Mouse (Mus musculus): ENCODE measurements around the gene Ifit3. TPM values are rescaled to one million over a fixed set of nuclear protein-coding genes. Genes with fewer than 3 reads are reported as not detected.
"Not testable (repeated sequence)": the region's sequence is repeated elsewhere in the genome, so short reads cannot be mapped to it uniquely, and the experiment has no call there.

Ifit3 gene
- polyA plus RNA-seq, 1 experiment from 2014 or later, result 0.20 TPM

DNA sequence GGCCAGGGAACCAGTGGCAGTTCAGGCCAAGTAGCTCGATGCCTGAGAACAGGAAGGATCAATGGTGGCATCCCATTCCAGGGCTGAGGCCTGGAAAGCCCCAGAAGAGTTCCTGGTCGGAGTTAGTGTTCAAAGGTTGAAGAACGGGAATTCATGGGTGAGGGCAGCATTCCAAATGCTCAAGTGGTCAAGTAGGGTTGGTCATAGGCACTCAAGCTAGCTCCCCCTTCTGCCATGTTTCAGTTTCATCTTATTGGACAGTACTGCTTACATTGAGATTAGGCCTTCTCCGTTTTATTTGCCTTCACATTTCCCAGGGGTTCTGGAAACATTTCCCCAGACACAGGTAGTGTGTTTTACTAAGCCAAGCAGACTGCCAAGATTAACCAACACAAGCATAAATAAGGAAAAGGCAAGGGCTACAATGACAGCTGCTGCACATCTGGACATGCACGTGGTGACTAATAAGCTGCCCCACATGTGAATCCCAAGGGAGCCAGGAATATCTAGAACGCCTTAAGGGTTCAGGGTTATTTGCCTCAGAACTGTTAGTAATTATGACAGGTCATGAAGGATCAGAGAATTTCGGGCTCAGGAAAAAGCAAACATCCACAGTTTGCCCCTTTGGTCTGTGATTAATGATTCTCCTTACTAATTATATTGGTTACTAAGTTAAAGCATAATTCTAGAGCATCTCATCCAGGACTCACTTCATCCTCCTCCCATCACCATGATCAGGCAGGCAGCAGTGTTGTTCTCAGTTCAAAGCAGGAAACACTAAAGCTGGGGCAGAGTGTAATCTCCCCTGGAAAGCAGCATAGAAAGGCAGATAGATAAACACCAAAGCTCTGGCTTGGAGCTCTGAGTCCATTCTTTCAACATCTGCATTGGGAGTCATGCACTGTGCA, 14.1 kb upstream of the Ifit3 start:
- no peak for DNase-seq (ENCODE audit: low spot score)
- no peaks in the 10 kb centered on the region for H3K36me3 ChIP-seq
- H3K4me3 ChIP-seq, result no peak overlapping the region
- WGBS, result 76% methylated on average over 7 of the region's 7 CpGs
- no peaks in the 10 kb centered on the region for H3K9me3 ChIP-seq
- no peak overlapping the region for H3K27ac ChIP-seq
- no peaks in the 10 kb centered on the region for H3K27me3 ChIP-seq (ENCODE audit: insufficient read depth, poor library complexity, severe bottlenecking)
- H3K4me1 ChIP-seq (replicated peaks), result no peaks in the 10 kb centered on the region; the same call in 1 of the 2 replicates

DNA sequence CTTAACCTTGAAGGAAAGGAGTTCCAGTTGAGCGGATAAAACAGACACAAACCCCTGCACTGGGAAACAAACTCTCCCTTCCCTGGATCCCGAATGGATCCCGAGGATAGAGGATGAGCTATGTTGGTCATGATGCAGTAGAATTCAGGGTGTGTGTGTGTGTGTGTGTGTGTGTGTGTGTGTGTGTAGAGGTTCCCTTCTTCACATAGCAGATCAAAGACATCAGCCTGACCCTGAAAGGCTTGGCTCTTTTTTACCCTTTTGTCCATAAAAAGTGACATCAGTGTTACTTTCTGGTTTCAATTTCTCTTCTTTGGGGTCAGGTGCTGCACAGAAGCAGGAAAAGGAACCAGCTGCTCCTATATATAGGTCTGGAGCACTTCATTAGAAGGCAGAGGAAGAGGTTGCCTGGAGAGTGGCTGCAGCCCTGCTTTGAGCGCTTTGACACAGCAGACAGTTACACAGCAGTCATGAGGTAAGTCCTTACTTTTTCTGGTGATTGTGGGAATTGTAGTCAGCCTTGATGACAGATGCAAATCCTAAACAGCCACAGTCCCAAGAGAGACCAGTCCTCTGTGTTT, 13.3 kb upstream of the Ifit3 start:
- Histone ChIP-seq H3K27me3 (ENCODE audit: insufficient read depth, poor library complexity, severe bottlenecking) (no peaks in the 10 kb centered on the region), H3K9me3 (no peaks in the 10 kb centered on the region)

DNA sequence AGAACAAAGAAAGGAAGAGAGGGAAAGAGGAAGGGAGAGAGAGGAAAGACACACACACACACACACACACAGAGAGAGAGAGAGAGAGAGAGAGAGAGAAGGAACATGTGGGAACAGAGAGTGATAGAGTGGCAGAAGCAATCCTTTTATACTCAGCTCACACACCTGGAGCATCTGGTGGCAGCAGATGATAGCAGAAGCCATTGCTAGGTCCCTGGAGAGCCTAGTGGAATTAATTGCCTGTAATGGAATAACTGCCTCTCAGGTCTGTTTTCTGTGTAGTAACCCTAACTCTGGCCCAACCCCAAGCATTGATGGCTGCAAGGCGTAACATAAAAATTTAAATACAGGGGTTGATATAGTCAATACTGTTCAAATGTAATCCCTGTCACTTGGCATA, 12.3 kb upstream of the Ifit3 start:
- H3K9me3 ChIP-seq, result no peaks in the 10 kb centered on the region
- 84% methylated on average over 1 of the region's 1 CpGs for WGBS

More for the DNA sequence above, 13.3 kb upstream of the Ifit3 start:
- DNase-seq (ENCODE audit: low spot score), result no peak
- no peak overlapping the region for H3K27ac ChIP-seq
- no peak overlapping the region for H3K4me3 ChIP-seq
- no peaks in the 10 kb centered on the region for H3K36me3 ChIP-seq
- WGBS, result 74% methylated on average over 4 of the region's 4 CpGs
- H3K4me1 ChIP-seq (replicated peaks), result no peaks in the 10 kb centered on the region; the same call in 1 of the 2 replicates

DNA sequence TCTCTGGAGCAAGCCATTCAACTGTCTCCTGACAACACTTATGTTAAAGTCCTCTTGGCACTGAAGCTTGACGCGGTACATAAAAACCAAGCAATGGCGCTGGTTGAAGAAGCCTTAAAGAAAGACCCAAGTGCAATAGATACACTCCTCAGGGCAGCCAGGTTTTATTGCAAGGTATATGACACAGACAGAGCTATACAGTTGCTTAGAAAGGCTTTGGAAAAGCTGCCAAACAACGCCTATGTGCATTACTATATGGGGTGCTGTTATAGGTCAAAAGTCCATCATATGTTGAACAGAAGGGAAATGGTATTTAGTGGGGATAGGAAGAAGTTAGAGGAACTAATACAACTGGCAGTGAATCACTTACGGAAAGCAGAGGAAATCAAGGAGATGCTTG, 9.7 kb upstream of the Ifit3 start:
- 90% methylated on average over 5 of the region's 5 CpGs for WGBS
- Histone ChIP-seq H3K36me3 (no peaks in the 10 kb centered on the region), H3K9me3 (no peaks in the 10 kb centered on the region), H3K4me1 (replicated peaks) (no peaks in the 10 kb centered on the region), H3K27me3 (ENCODE audit: insufficient read depth, poor library complexity, severe bottlenecking) (no peaks in the 10 kb centered on the region), H3K4me3 (no peak overlapping the region), H3K27ac (no peak overlapping the region)
- DNase-seq (ENCODE audit: low spot score), result no peak

More for the DNA sequence above, 12.3 kb upstream of the Ifit3 start:
- no peak overlapping the region for H3K27ac ChIP-seq
- no peaks in the 10 kb centered on the region; the same call in 1 of the 2 replicates for H3K4me1 ChIP-seq (replicated peaks)
- DNase-seq (ENCODE audit: low spot score), result no peak
- H3K27me3 ChIP-seq (ENCODE audit: insufficient read depth, poor library complexity, severe bottlenecking), result no peaks in the 10 kb centered on the region
- no peak overlapping the region for H3K4me3 ChIP-seq
- no peaks in the 10 kb centered on the region for H3K36me3 ChIP-seq

DNA sequence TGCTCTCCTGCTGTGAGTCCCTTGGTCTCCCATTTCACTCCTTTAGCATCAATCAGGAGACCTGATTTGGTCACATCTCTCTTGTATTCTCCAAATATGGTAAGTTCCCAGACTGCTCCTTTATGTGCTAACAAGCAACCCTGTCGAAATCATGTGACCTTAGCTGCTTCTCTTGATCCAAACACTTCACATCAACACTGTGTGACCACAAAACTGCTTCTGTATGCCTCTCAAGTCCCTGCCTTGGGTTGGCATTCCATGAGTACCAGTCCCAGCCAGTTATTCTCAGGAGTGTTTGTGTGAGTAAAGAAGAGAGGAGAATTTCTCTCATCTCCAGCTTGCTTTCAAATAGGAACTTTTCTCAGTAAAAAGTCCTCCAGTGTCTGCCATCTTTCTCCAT, 6.2 kb upstream of the Ifit3 start:
- Histone ChIP-seq H3K4me3 (no peak overlapping the region), H3K36me3 (no peaks in the 10 kb centered on the region)
- WGBS, result 76% methylated on average over 1 of the region's 1 CpGs

DNA sequence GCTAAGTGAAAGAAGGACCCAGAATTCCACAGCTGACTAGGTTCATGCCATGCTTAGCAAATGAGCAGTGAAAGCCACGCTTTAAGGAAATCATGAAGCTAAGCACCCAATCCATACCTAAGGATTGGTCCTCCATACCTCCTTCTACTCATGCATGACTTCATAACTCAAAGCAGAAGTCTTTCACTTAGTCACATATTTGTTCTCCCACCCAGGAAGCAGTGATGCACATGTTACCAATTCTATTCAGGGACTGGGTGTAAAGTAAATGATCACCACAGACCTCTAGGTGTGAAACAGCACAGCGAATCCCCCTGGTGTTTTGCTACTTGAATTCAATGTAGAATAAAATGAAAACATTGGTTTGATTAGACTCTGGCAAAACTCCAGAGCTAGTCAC, 635 bp upstream of the Ifit3 start:
- H3K27ac ChIP-seq; H3K36me3 ChIP-seq; H3K4me3 ChIP-seq; H3K27me3 ChIP-seq (ENCODE audit: insufficient read depth, poor library complexity, severe bottlenecking); DNase-seq (ENCODE audit: low spot score); H3K9me3 ChIP-seq; H3K4me1 ChIP-seq (replicated peaks): not testable (repeated sequence)
- WGBS, result 88% methylated on average over 2 of the region's 2 CpGs

More for the DNA sequence above, 6.2 kb upstream of the Ifit3 start:
- H3K9me3 ChIP-seq, result no peaks in the 10 kb centered on the region
- DNase-seq (ENCODE audit: low spot score), result no peak
- H3K27me3 ChIP-seq (ENCODE audit: insufficient read depth, poor library complexity, severe bottlenecking), result no peaks in the 10 kb centered on the region
- H3K4me1 ChIP-seq (replicated peaks), result no peaks in the 10 kb centered on the region
- no peak overlapping the region for H3K27ac ChIP-seq

DNA sequence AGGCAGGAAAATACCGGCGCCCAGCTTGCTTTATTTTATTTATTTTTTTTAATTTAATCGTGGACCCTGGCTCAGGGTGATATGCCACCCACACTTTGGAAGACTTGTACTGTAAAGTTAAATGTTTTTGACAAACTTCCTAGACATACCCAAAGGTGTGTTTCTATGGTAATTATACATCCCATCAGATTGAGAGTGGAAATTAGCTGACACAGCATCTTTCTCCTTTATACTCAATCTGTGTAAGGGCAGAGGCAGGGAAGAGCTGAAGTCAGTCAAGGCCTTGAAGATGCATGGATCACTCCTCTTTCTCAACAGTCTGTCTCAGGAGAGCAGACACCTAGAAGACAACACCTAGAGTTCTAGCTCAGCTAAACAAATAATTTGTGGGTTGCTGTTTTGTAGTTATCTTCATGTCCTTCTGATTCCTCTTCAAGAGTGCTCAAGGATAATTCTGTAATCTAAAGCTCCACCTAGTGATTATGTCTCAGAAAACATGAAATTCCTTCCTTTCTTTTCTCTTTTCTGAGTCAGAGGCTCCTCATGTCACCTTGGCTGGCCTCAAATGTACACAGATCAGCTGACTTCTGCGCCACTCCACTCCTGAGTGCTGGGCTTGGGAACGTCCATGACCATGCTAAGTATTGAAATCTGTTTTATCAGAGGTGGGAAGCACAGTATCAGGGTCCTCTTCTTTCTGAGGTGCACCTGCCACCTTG, 2.6 kb downstream of the Ifit3 start:
- not testable (repeated sequence) for H3K27me3 ChIP-seq (ENCODE audit: insufficient read depth, poor library complexity, severe bottlenecking); H3K9me3 ChIP-seq; H3K27ac ChIP-seq; H3K4me3 ChIP-seq; H3K36me3 ChIP-seq; DNase-seq (ENCODE audit: low spot score); H3K4me1 ChIP-seq (replicated peaks)
- 74% methylated on average over 5 of the region's 5 CpGs for WGBS

DNA sequence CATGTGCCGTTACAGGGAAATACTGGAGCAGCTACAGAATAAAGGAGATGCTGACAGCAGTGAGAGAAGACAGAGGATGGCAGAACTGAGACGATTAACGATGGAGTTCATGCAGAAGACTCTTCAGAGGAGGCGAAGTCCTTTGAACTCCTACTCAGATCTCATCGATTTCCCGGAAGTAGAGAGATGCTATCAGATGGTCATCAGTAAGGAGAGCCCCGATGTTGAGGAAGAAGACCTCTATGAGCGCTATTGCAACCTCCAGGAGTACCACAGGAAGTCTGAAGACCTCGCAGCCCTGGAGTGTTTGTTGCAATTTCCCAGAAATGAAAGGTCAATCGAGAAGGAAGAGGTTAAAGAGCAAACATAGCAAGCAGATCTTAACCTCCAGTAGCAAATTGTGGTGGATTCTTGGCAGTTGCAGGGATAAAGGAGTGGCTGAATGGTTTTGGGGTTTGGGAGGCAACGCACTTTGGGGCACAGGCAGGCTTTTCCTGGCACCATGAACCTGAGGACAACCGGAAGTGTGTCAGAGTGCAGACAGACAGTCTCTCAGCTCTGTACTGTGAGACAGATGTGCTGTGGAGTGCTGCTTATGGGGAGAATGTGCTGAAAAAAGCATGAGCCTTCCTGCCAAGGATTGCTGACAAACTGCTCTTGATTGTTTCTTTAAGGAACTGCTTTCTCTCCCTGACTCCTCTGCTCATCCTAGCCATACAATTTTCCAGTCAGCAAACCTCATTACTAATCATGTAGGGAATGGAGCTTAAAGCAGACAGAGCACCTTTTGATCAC, 4.8 kb downstream of the Ifit3 start:
- not testable (repeated sequence) for H3K4me1 ChIP-seq (replicated peaks); H3K27me3 ChIP-seq (ENCODE audit: insufficient read depth, poor library complexity, severe bottlenecking); DNase-seq (ENCODE audit: low spot score); H3K4me3 ChIP-seq; H3K27ac ChIP-seq; H3K36me3 ChIP-seq; H3K9me3 ChIP-seq
- 84% methylated on average over 9 of the region's 12 CpGs for WGBS

DNA sequence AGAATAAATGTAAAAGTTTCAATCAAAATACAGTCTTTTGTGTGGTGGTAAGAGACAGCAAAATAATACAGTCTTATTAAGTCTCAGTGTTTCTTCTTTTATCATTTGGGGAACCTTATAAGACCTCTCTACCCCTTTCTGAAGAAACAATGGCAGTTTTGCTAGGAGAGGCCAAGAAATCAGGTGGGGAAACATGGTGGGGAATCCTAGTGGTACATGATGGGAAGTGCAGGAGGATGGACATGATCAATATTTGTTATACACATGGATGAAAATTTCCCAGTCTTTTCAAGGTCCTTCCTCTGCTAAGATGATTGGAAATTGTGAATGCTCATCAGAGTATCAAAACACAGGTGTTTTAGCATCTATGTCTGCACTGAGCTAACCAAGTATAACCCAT, 5.6 kb downstream of the Ifit3 start:
- Histone ChIP-seq H3K36me3 (no peaks in the 10 kb centered on the region), H3K4me1 (replicated peaks) (no peaks in the 10 kb centered on the region), H3K9me3 (no peaks in the 10 kb centered on the region), H3K27ac (no peak overlapping the region), H3K4me3 (no peak overlapping the region), H3K27me3 (ENCODE audit: insufficient read depth, poor library complexity, severe bottlenecking) (no peaks in the 10 kb centered on the region)
- no peak for DNase-seq (ENCODE audit: low spot score)

DNA sequence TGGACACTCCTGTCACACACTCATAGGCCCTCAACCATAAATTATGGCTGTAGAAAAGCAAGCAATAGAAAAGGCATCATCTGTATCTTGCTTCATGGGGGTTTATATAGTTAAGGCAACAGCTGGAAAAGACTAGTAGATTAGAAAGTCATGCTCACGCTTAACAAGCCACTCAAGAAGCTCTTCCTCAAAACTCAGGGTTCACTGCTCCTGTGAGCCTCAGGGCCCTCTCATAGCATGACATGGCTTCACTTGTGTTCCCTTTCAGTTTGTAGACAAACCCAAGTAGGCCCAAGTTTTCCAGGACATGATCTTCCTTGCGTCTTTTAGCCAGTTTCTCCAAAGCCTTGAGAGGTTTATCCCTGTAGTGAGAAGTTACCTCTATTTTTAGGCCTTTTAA, 10.1 kb downstream of the Ifit3 start:
- no peak overlapping the region for H3K27ac ChIP-seq
- H3K9me3 ChIP-seq, result no peaks in the 10 kb centered on the region
- H3K36me3 ChIP-seq, result no peaks in the 10 kb centered on the region
- H3K27me3 ChIP-seq (ENCODE audit: insufficient read depth, poor library complexity, severe bottlenecking), result no peaks in the 10 kb centered on the region
- no peak overlapping the region for H3K4me3 ChIP-seq
- no peaks in the 10 kb centered on the region for H3K4me1 ChIP-seq (replicated peaks)
- DNase-seq (ENCODE audit: low spot score), result no peak
- WGBS, result 91% methylated on average over 2 of the region's 2 CpGs

DNA sequence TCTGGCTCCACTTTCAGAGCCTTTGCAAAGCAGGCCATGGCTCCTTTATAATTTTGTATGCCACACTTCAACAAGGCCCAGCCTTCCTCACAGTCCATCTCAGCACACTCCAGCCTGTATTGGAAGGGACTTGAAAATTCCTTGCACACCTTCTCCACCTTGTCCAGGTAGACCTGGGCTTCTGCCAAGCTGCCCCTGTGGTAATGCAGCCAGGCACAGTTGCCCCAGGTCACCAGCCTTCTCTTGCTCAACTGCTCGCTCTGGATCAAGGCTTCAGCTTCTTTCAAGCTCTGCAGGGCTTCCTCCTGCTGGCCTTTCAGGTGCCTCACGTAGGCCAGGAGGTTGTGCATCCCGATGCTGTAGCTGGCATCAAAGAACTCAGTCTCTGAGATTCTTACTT, 11.2 kb downstream of the Ifit3 start:
- 82% methylated on average over 3 of the region's 3 CpGs for WGBS
- not testable (repeated sequence) for H3K27me3 ChIP-seq (ENCODE audit: insufficient read depth, poor library complexity, severe bottlenecking); H3K4me1 ChIP-seq (replicated peaks); DNase-seq (ENCODE audit: low spot score); H3K9me3 ChIP-seq; H3K36me3 ChIP-seq; H3K4me3 ChIP-seq; H3K27ac ChIP-seq

DNA sequence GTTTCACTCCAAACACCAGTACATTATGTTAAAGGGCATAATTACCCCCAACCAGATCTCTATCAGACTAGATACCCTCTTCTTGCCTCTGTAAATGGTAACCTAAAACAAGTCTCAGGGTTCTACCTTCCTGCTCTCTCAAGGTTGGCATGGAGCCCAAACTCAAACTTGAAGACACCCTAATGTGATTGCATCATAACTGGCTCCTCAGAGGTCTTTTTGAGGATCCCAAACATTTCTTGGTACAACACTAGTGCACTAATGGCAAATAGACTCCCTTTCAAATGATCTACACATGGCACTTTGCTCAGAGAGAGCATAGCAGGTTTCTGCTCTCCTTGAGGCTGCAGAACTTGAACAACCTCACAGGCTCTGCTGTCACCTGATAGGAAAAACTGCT, 13.5 kb downstream of the Ifit3 start:
- Histone ChIP-seq H3K27ac (no peak overlapping the region), H3K4me3 (no peak overlapping the region), H3K27me3 (ENCODE audit: insufficient read depth, poor library complexity, severe bottlenecking) (no peaks in the 10 kb centered on the region), H3K9me3 (no peaks in the 10 kb centered on the region), H3K36me3 (no peaks in the 10 kb centered on the region), H3K4me1 (replicated peaks) (no peaks in the 10 kb centered on the region)
- DNase-seq (ENCODE audit: low spot score), result no peak
